Mouse (Mus musculus) frontal cortex, adult 2 months (tissue): ENCODE measurements around the gene Susd3. TPM values are rescaled to one million over a fixed set of nuclear protein-coding genes. Genes with fewer than 3 reads are reported as not detected.

Experiments
- DNase-seq, 2 experiments: peaks; one replicate each; pipeline ENCODE4 v3.0.0; 2022; ENCODE audit warnings: low spot score in 1 of 2; ENCODE audit errors: extremely low spot score in 1 of 2
- polyA plus RNA-seq: library from polyadenylated mRNA; depleted of rRNA; stranded (reverse); fragments of >200 nt; gene quantifications from 2 replicates; pipeline ENCODE4 v1.2.3, GENCODE M21; 2012; rRNA removed

Gene Susd3
- polyA plus RNA-seq, 1 experiment, result 3.2 TPM

- DNase-seq, result no peak
Observed at GRCm38 (mm10) chr13:49188219-49188965, 60.1 kb downstream of the Susd3 start.

DNA sequence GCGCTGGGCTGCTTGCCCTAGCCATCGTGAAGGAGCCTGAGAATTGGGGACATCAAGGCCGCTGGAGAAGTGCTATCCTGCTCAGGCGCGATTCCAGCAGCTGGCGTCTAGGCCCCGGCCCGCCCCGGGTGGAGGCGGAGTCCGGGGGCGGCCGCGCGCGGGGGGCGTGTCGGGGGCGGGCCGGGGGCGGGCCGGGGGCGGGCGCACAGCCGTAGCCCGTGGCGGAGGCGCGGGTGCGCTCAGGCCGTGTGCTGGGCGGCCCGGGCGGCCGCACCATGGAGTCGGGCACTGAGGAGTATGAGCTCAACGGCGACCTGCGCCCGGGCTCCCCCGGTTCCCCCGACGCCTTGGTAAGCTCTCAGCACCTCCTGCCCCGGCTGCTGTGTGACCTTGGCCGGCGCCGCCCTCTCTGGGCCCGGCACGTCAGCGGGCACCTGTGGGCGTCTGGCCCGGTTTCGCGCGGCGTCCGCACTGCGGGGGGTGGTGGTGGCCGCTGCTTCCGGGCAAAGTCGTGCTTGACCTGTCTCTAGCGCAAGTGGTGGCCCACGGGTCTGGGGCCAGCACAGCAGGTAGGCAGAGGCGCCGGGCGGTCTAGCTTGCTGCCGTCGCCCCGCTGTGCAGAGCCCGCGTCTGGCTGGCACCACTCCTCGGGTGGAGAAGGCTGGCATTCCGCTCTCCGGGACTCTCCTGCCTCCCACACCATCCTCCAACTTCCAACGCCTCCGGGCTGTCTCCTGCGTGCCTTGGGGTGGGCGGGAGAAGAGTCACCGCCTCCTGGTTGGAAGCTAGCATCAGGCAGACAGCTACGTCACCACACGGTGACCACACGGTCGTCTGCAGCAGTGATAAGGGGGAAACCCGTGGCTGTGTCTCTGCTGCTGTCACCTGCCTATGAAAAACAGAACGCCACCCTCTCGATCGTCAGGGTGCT lies 61.0 kb downstream of the Susd3 start, which contains the start of gene Ninj1:
Ninj1 (plus strand) TSS at position 198 of the 931 bp plus-strand sequence.
- peak; percentile 66 to 83 for DNase-seq

- no peak for DNase-seq
Observed at GRCm38 (mm10) chr13:49186798-49187287, 61.7 kb downstream of the Susd3 start.

DNA sequence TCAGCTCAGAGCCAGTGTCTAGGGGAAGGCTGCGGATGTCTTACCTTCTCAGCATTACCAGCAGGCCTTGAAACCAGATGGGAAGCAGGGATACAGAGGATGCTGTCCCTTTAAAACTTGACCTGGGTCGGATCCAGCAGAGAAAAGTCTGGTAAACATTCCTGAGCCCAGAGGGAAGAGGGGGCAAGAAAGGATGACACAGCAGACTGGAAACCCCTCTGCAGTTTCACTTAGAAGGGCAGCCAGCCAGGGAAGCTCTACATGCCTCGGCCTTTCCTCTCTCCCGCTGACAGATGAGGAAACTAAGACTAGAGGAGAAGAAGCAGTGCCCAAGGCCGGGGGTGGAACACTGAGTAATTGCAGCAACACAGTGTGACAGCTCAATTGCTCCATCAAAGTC lies 64.9 kb downstream of the Susd3 start:
- no peak for DNase-seq

DNA sequence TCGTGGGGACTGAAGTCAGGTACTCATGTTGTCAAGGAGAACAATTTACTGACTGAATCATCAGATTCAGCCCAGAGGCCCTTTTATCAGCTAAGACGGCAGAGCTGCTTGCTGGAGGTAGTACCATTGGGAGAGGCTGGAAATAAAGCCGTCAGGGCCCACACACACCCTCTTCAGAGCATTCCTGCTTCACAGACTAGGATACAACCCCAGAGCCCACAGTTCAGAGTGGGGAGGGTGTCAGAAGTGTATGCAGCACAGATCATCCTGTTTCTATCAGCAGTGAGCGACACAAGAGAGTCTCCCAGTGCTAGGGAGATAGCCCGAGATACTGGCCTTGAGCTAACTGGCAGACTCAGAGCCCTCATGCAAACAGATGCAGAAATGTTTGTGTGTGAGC lies 65.3 kb downstream of the Susd3 start:
- DNase-seq, result no peak

GRCm38 (mm10) chr13:49181411-49181984 lies 67.0 kb downstream of the Susd3 start:
- DNase-seq, result no peak

- DNase-seq, result no peak
Observed at GRCm38 (mm10) chr13:49180691-49181090, 67.8 kb downstream of the Susd3 start.

Other genes starting within 250 kb of the Susd3 start
- gene Wnk2, start 100.7 kb downstream of the Susd3 start, polyA plus RNA-seq, result 64.8 and 67.4 TPM in 2 replicates
- 56.2 and 61.8 TPM in 2 replicates for gene Ninj1, start 61.2 kb downstream of the Susd3 start, polyA plus RNA-seq
- gene Card19, start 32.7 kb downstream of the Susd3 start, polyA plus RNA-seq, result 30.4 and 33.8 TPM in 2 replicates
- gene Fgd3, start 71.6 kb upstream of the Susd3 start, polyA plus RNA-seq, result 10.5 and 10.9 TPM in 2 replicates
- 48.6 and 49.5 TPM in 2 replicates for gene Bicd2, start 92.9 kb upstream of the Susd3 start, polyA plus RNA-seq
- 11.5 and 11.6 TPM in 2 replicates for gene Ippk, start 172.5 kb upstream of the Susd3 start, polyA plus RNA-seq
- gene Tes3-ps, start 244.6 kb upstream of the Susd3 start, polyA plus RNA-seq, result 0.40 and 0.44 TPM in 2 replicates